Mouse (Mus musculus) B cell, adult 2 months (primary cell): ENCODE data around the gene 3110082I17Rik.

Experiments used
- DNase-seq, 2 experiments: peaks; one replicate each; pipeline ENCODE4 v3.0.0; 2022

Gene 3110082I17Rik

DNA sequence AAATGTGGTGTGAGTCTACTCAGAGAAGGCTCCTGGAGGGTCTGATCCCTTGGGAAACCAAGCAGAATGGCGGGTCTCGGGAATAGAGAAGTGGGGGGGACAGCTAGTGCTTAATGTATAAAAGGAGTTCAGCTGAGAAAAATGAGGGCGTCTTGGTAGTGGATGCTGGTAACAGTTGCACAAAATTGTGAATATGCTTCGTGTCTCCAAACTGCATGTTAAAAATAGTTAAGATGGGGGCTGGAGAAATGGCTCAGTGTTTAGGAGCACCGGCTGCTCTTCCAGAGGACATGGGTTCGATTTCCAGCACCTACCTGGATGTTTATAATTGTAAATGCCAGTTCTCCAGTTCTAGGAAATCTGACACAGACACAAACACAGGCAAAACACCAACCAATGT is 139.0 kb downstream of the 3110082I17Rik start:
- DNase-seq, result no peak

DNA sequence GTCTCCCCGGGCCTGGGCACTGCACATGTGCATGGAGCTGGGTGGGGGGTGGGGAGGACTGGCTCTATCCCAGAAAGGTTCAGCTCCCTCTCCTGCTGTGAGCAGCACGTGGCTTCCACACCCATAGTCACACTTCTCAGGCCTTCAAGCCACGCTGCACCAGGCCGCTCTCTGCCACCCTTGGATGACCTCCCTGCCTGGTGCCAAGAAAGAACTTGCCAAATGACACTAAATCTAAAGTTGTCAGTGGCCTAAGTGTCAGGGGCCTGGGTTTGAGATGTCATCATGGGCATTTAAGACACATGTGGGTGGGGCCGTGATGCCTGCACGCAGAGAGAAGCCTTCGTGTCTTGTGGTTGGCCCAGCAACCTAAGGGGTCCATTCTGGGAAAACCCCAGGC is 139.9 kb downstream of the 3110082I17Rik start:
- no peak for DNase-seq

GRCm38 (mm10) chr5:139317751-139318504 is 142.4 kb downstream of the 3110082I17Rik start:
- no peak for DNase-seq

- no peak for DNase-seq
These were observed 143.2 kb downstream of the 3110082I17Rik start for GRCm38 (mm10) chr5:139316982-139317675.

DNA sequence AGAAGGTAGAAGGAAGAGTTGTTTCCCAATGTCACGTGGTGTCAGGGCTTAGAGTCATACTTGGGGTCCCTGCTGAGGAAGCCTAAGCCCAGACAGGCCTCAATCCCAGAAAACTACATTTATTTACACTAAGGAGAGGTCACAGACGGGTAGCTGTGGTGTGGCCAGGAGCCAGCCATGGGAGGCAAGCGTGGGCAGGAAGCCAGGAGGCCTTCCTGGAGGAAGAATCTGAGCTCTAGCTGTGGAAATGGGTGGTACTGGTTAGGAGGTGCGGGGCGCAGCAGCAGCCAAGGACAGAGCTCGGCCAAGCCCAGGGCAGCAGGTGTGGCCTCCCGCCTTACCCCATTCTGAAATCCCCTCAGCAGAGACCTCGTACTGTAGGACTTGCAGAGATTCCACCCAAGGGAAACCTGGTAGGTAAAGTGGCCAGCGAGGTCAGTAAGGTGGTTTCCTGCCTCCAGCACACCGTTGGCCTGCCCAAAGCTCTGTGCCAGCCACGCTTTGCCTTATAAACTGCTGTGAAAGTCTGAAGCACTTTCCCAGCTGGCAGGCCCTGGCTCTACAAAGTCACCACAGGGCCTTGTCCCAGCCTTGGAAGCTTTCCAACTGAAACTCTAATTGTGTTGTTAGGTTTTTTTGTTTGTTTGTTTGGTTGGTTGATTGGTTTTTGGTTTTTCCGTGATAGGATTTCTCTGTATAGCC is 145.2 kb downstream of the 3110082I17Rik start:
- no peak for DNase-seq

DNA sequence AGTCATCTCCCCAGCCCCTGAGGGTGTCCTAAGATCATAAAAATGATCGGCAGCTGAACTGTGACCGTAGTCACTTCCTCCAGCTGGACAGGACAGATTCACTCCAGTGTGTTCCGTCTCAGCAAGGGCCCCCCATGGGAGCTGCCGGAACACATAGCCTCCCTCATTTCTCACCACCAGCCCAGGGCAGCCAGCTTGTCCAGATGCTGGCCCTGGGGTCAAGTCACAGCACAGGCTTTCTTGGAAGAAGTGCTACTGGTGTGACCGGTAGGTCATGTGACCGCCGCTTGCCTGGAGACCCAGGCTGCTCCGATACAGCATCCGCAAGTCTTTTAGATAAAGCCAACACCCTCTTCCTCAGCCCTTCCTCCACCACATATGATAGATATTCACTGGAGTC is 146.8 kb downstream of the 3110082I17Rik start:
- no peak for DNase-seq

GRCm38 (mm10) chr5:139311822-139312221 is 148.5 kb downstream of the 3110082I17Rik start:
- DNase-seq, result no peak

GRCm38 (mm10) chr5:139310477-139310876 is 149.8 kb downstream of the 3110082I17Rik start:
- DNase-seq, result no peak

DNA sequence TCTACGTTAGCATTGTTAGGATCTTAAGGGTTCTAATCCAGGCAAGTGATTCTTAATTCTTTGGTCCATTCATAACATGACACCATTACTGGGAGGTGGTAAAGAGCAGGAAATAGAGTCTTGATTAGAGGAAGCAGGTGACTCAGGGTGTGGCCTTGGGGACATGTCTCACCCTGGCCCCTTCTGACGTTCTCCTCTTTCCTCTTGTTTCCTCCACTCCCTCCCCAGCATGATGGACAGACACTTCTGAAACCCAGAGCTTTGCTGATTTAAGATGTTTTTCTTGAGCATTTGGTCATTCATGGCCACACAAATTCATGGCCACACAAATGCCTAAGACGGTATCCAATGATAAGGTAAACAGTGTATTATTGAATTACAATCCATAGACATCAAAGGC is 150.4 kb downstream of the 3110082I17Rik start:
- DNase-seq, result peak; percentile 34 to 45
